Mouse (Mus musculus): ENCODE measurements at regions not wholly inside any gene's neighbourhood (a gene's known extent, or its start where the extent isn't known, plus 50 kb on each side); places are given as distances from the start of the nearest gene placed in this dataset.
"Not testable (repeated sequence)": the region's sequence is repeated elsewhere in the genome, so short reads cannot be mapped to it uniquely, and the experiment has no call there.

DNA sequence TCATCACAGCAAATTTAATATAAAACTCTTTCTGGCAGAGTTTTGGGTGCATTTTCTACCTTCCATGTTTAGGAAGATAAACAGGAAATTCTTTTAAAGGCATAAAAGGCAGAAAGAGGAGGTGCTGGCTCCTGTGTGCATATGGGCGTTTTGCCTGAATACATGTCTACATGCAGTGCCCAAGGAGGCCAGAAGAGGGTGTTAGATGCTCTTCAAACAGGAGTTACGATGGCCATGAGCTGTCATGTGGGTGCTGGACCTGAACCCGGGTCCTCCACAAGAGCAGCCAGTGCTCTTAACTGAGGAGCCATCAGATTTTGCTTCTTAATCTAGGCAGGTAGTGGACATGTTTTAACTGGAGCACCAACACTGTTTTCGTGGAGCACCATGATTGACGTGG is 69.0 kb upstream of the Wdr26 start:
- 80% methylated on average over 5 of the region's 5 CpGs for WGBS
- no peak for TF ChIP-seq POLR2A (IDR thresholded peaks at IDR 0.05; ENCODE audit: low read depth, low read length)
- peak; percentile 10; the same call in 1 of the 2 replicates for TF ChIP-seq CTCF (IDR thresholded peaks at IDR 0.05; ENCODE audit: extremely low read depth, insufficient read length, insufficient replicate concordance, low read depth, low read length)

DNA sequence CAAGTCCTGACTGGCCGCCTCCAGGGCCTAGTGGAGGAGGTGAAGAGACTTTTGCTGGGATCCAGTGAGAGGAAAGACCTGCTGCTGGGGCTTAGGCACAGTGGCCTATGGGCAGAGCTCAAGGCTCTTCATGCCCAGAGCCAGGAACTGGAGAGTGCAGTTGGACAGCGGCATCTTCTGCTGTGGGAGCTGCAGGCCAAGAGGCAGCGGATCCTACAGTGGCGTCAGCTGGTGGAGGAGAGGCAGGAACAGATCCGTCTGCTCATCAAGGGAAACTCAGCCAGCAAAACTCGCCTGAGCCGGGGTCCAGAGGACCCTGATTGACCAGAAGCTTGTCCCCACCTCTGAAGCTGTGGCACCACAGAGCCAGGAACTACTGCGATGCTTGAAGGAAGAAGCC is 69.4 kb upstream of the Cnih3 start:
- not testable (repeated sequence) for H3K4me3 ChIP-seq (ENCODE audit: low read depth, low read length); H3K36me3 ChIP-seq (ENCODE audit: control insufficient read depth, insufficient read depth, low read length); H3K27me3 ChIP-seq (ENCODE audit: control insufficient read depth, insufficient read depth, low read length); H3K27ac ChIP-seq (ENCODE audit: insufficient read depth, low read depth, low read length)
- 89% methylated on average over 8 of the region's 8 CpGs for WGBS
- peaks cover 14% of the 10 kb centered on the region for H3K4me1 ChIP-seq (ENCODE audit: control insufficient read depth, insufficient read depth, insufficient read length, low read length)

More for the DNA sequence above, 69.0 kb upstream of the Wdr26 start:
- Histone ChIP-seq H3K27ac (ENCODE audit: insufficient read depth, low read depth, low read length) (no peak overlapping the region), H3K27me3 (ENCODE audit: control insufficient read depth, insufficient read depth, low read length) (no peaks in the 10 kb centered on the region), H3K4me1 (ENCODE audit: control insufficient read depth, insufficient read depth, insufficient read length, low read length) (peaks cover 7% of the 10 kb centered on the region; the same call in 1 of the 2 replicates), H3K36me3 (ENCODE audit: control insufficient read depth, insufficient read depth, low read length) (no peaks in the 10 kb centered on the region), H3K4me3 (ENCODE audit: low read depth, low read length) (no peak overlapping the region)

DNA sequence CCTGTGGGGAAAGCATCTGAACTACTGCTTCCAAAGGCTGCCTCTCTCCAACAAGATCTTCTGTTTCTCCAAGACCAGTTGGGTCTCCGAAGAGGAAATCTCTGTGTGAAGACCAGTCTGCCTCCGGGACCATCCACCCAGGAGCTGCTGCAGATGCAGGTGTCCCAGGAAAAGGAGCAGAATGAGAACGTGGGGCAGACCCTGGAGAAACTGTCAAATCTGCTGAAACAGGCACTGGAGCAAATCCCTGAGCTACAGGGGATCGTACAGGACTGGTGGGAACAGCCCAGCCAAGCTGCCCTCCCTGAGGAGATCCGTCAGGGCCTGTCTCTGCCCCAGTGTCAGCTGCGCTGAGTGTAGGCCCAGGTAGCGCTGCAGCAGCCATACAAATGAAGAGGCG is 68.9 kb upstream of the Cnih3 start:
- WGBS = 94% methylated on average over 8 of the region's 8 CpGs
- H3K4me1 ChIP-seq (ENCODE audit: control insufficient read depth, insufficient read depth, insufficient read length, low read length) = peaks cover 14% of the 10 kb centered on the region

DNA sequence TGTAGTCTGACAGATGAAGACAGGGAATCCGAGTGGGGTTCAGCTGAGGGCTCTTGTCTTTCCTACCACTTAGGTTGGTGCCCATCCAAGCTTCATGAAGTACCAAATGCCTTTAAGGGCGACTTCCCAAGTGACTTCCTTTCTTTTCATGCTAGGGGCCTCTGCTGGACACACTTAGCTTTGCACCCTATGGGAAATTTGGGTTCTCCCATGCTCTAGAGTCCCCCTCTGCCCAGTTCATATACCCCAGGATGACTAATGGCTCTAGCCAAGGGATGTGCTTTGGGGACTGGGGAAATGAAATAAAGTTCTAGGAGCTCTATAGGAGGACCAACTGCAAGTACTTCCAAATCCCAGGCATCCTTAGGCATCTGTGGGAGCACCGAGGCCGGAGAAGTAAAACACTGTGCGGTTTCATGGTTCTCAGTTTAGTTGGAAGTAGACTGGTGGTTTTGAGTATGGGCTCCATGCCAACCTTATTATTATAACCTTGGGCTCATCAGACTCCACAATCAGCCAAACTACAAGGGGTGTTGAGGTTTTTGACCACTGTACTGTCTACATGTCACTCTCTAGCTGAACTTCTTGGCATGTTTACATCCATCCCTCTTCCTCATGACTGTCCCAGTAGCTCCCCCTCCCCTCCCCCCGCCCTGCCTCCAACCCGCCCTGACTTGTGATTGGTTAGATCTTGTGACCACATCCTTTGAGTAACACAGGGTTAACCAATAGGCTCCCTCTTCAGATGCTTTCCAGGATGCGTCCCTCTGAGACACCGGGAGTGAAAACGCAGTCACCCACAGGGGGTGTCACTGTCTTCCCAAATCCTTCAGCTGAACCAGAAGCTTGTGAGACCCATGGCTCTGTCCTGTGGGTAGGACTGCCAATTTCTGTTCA is 67.9 kb upstream of the Cnih3 start:
- Histone ChIP-seq H3K27me3 (ENCODE audit: control insufficient read depth, insufficient read depth, low read length) (no peaks in the 10 kb centered on the region), H3K27ac (ENCODE audit: insufficient read depth, low read depth, low read length) (peak overlapping the region; percentile 59), H3K36me3 (ENCODE audit: control insufficient read depth, insufficient read depth, low read length) (no peaks in the 10 kb centered on the region), H3K4me1 (ENCODE audit: control insufficient read depth, insufficient read depth, insufficient read length, low read length) (peaks cover 14% of the 10 kb centered on the region), H3K4me3 (ENCODE audit: low read depth, low read length) (no peak overlapping the region)
- 77% methylated on average over 10 of the region's 10 CpGs for WGBS
- TF ChIP-seq CTCF (IDR thresholded peaks at IDR 0.05; ENCODE audit: extremely low read depth, insufficient read length, insufficient replicate concordance, low read depth, low read length) = no peak

More for the DNA sequence above, 68.9 kb upstream of the Cnih3 start:
- not testable (repeated sequence) for H3K27me3 ChIP-seq (ENCODE audit: control insufficient read depth, insufficient read depth, low read length); H3K36me3 ChIP-seq (ENCODE audit: control insufficient read depth, insufficient read depth, low read length); H3K4me3 ChIP-seq (ENCODE audit: low read depth, low read length); H3K27ac ChIP-seq (ENCODE audit: insufficient read depth, low read depth, low read length)

DNA sequence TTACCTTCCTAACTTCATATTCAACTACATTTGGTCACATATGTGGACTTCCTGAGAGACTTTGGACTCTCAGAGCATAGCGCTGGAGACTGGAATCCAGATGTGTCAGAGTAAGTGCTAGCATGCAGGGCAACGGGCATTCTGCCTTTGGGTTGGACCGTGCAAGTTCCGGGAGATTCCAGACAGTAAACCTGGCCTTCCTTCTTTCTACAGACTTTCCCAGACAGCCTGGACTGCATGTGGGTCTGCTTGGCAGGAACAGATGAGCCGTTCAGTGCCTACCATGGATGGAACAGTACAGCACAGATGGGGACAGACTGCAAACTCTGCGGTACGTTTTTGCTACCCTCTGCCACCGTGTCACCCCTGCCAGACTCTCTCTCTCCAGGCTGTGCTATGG is 66.8 kb upstream of the Cnih3 start:
- Histone ChIP-seq H3K27ac (ENCODE audit: insufficient read depth, low read depth, low read length) (peak overlapping the region; percentile 93), H3K36me3 (ENCODE audit: control insufficient read depth, insufficient read depth, low read length) (no peaks in the 10 kb centered on the region), H3K4me3 (ENCODE audit: low read depth, low read length) (peak overlapping the region; percentile 60), H3K27me3 (ENCODE audit: control insufficient read depth, insufficient read depth, low read length) (no peaks in the 10 kb centered on the region), H3K4me1 (ENCODE audit: control insufficient read depth, insufficient read depth, insufficient read length, low read length) (peaks cover 14% of the 10 kb centered on the region)
- TF ChIP-seq CTCF (IDR thresholded peaks at IDR 0.05; ENCODE audit: extremely low read depth, insufficient read length, insufficient replicate concordance, low read depth, low read length) (no peak), POLR2A (IDR thresholded peaks at IDR 0.05; ENCODE audit: low read depth, low read length) (0 out of 2 replicates have a peak, but pooled peaks have one; percentile 12)
- WGBS = 29% methylated on average over 8 of the region's 8 CpGs

DNA sequence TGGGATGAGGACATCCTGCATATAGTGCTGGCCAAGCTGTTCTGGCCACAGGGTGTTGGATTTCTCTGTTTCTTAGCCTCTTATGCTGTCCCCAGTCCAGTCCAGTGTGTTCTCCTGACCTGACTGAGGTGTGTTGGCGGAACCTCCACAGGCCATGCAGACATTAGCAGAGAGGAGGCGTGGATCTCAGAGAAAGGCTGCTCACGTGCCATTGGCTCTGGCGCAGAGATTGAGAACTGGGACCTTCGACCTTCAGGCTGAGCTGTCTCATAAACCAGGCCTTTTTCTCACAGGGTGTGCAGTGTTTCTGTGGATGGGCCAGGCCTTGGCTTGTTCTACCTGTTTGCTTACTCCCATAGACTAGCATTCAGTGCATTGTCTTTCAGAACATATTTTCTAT is 66.3 kb upstream of the Cnih3 start:
- no peaks in the 10 kb centered on the region for H3K36me3 ChIP-seq (ENCODE audit: control insufficient read depth, insufficient read depth, low read length)
- peaks cover 14% of the 10 kb centered on the region for H3K4me1 ChIP-seq (ENCODE audit: control insufficient read depth, insufficient read depth, insufficient read length, low read length)
- TF ChIP-seq POLR2A (IDR thresholded peaks at IDR 0.05; ENCODE audit: low read depth, low read length) = peak; percentile 35; the same call in 1 of the 2 replicates
- no peak for TF ChIP-seq CTCF (IDR thresholded peaks at IDR 0.05; ENCODE audit: extremely low read depth, insufficient read length, insufficient replicate concordance, low read depth, low read length)
- H3K4me3 ChIP-seq (ENCODE audit: low read depth, low read length) = peak overlapping the region; percentile 60
- WGBS = 29% methylated on average over 5 of the region's 5 CpGs
- peak overlapping the region; percentile 93 for H3K27ac ChIP-seq (ENCODE audit: insufficient read depth, low read depth, low read length)
- no peaks in the 10 kb centered on the region for H3K27me3 ChIP-seq (ENCODE audit: control insufficient read depth, insufficient read depth, low read length)

DNA sequence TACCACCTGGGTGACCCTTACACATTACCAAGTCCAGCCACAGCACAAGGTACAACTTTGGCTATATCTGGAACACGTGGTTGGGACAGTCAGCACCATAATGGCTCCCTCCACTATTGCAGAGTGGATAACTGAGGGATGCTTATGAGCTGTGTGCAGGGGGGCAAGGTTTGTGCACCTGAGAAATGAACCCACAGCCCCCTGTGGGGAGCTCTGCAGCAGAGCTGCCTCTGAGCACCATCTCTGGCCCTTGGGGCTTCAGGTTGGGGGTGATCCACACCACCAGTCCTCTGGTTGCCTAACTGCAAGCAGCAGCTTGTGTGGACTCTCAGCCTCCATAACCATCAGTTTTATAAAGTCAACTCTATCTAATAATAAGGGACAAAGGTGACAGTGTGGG is 65.3 kb upstream of the Cnih3 start:
- Histone ChIP-seq H3K4me3 (ENCODE audit: low read depth, low read length) (no peak overlapping the region), H3K36me3 (ENCODE audit: control insufficient read depth, insufficient read depth, low read length) (no peaks in the 10 kb centered on the region), H3K27me3 (ENCODE audit: control insufficient read depth, insufficient read depth, low read length) (no peaks in the 10 kb centered on the region), H3K4me1 (ENCODE audit: control insufficient read depth, insufficient read depth, insufficient read length, low read length) (peaks cover 15% of the 10 kb centered on the region), H3K27ac (ENCODE audit: insufficient read depth, low read depth, low read length) (no peak overlapping the region)
- TF ChIP-seq POLR2A (IDR thresholded peaks at IDR 0.05; ENCODE audit: low read depth, low read length) (no peak), CTCF (IDR thresholded peaks at IDR 0.05; ENCODE audit: extremely low read depth, insufficient read length, insufficient replicate concordance, low read depth, low read length) (no peak)
- WGBS = 58% methylated on average over 1 of the region's 1 CpGs
